Mouse (Mus musculus) limb, embryonic 11.5 days (tissue): Measurements from ENCODE around the gene Tcf20. TPM values are rescaled to one million over a fixed set of nuclear protein-coding genes. Genes with fewer than 3 reads are reported as not detected.

ENCODE experiments used
- ATAC-seq: fragments of 200-750 bp; cut with Nextera tagmentation; 2 replicates; pipeline ENCODE4 v1.8.0; 2017; ENCODE audit warnings: low read depth; ENCODE audit not compliant: insufficient number of reproducible peaks, low FRiP score, low TSS enrichment
- DNase-seq: peaks from one replicate; pipeline ENCODE4 v3.0.0-alpha.2; 2015; ENCODE audit warnings: low spot score
- H3K27ac ChIP-seq: fragments of 300-500 bp; sonication (generic); replicated peaks from 2 replicates; pipeline ENCODE4 v1.5.1; 2014; ENCODE audit warnings: low read depth, mild to moderate bottlenecking, low read length
- H3K27me3 ChIP-seq: fragments of 300-500 bp; sonication (generic); 2 replicates; pipeline ENCODE4 v1.6.1; 2014; ENCODE audit warnings: mild to moderate bottlenecking, low read length, mixed read lengths; ENCODE audit not compliant: control insufficient read depth, insufficient read depth
- H3K36me3 ChIP-seq: fragments of 300-500 bp; sonication (generic); 2 replicates; pipeline ENCODE4 v1.6.1; 2014; ENCODE audit warnings: mild to moderate bottlenecking, low read length, moderate library complexity, mixed read lengths; ENCODE audit not compliant: control insufficient read depth, insufficient read depth
- H3K4me1 ChIP-seq: fragments of 300-500 bp; sonication (generic); 2 replicates; pipeline ENCODE4 v1.6.1; 2014; ENCODE audit warnings: low read length, mixed read lengths; ENCODE audit not compliant: control insufficient read depth, insufficient read depth
- H3K4me2 ChIP-seq: fragments of 300-500 bp; sonication (generic); 2 replicates; pipeline ENCODE4 v1.6.1; 2014; ENCODE audit warnings: low read depth, mild to moderate bottlenecking, moderate library complexity; ENCODE audit not compliant: severe bottlenecking
- H3K4me3 ChIP-seq: fragments of 300-500 bp; sonication (generic); 2 replicates; pipeline ENCODE4 v1.5.1; 2014; ENCODE audit warnings: low read depth, low read length
- H3K9ac ChIP-seq: fragments of 300-500 bp; sonication (generic); 2 replicates; pipeline ENCODE4 v1.6.1; 2014; ENCODE audit warnings: mild to moderate bottlenecking, low read length
- H3K9me3 ChIP-seq: fragments of 300-500 bp; sonication (generic); 2 replicates; pipeline ENCODE4 v1.6.1; 2016; ENCODE audit warnings: low read length; ENCODE audit not compliant: control insufficient read depth
- WGBS: fragments of 180-500 bp; shearing (Covaris S2); extraction: QIAGEN DNeasy Blood & Tissue Kit; methylation state at CpG from one replicate; pipeline ENCODE4 v1.1.7; 2014; 5-methylcytosine and 5-hydroxymethylcytosine counted together
- polyA plus RNA-seq: library from polyadenylated mRNA; unstranded; fragments of >200 nt; fragmentation: Nextera tagmentation; extraction: Ambion mirVana; gene quantifications from 2 replicates; pipeline ENCODE4 v1.2.1, GENCODE M21; 2014

Gene Tcf20
- polyA plus RNA-seq, 1 experiment from 2014 or later: 12.3 TPM

GRCm38 (mm10) chr15:82984574-82984973 is 3.1 kb downstream of the Tcf20 start:
- no peaks in the 10 kb centered on the region for H3K36me3 ChIP-seq
- DNase-seq: no peak
- H3K9ac ChIP-seq: no peak overlapping the region
- ATAC-seq: no peak
- no peak overlapping the region for H3K4me3 ChIP-seq
- no peak overlapping the region; the same call in 1 of the 2 replicates for H3K27ac ChIP-seq
- H3K4me1 ChIP-seq: peaks cover 48% of the 10 kb centered on the region
- peaks cover 10% of the 10 kb centered on the region for H3K27me3 ChIP-seq
- 53% methylated on average over 7 of the region's 7 CpGs for WGBS
- no peak overlapping the region for H3K4me2 ChIP-seq
- H3K9me3 ChIP-seq: no peaks in the 10 kb centered on the region

- Histone ChIP-seq H3K4me3 (no peak overlapping the region), H3K27ac (peak overlapping the region; percentile 91), H3K9me3 (no peaks in the 10 kb centered on the region), H3K27me3 (peaks cover 10% of the 10 kb centered on the region), H3K36me3 (no peaks in the 10 kb centered on the region), H3K4me1 (peaks cover 47% of the 10 kb centered on the region), H3K9ac (no peak overlapping the region), H3K4me2 (peak overlapping the region; percentile 31; the same call in 1 of the 2 replicates)
- no peak for DNase-seq
- ATAC-seq: no peak
- 9% methylated on average over 4 of the region's 4 CpGs for WGBS
These were observed 3.6 kb downstream of the Tcf20 start for GRCm38 (mm10) chr15:82984097-82984496.

- peak; percentile 60 for ATAC-seq
- peak; percentile 76 for DNase-seq
- H3K9ac ChIP-seq: peak overlapping the region; percentile 32; the same call in 1 of the 2 replicates
- H3K4me1 ChIP-seq: peaks cover 50% of the 10 kb centered on the region
- H3K4me2 ChIP-seq: peak overlapping the region; percentile 31
- no peaks in the 10 kb centered on the region for H3K9me3 ChIP-seq
- 4% methylated on average over 9 of the region's 9 CpGs for WGBS
- H3K4me3 ChIP-seq: no peak overlapping the region
- H3K27me3 ChIP-seq: peaks cover 10% of the 10 kb centered on the region
- peak overlapping the region; percentile 91 for H3K27ac ChIP-seq
- H3K36me3 ChIP-seq: no peaks in the 10 kb centered on the region
These were observed 4.2 kb downstream of the Tcf20 start for GRCm38 (mm10) chr15:82983416-82984026.

GRCm38 (mm10) chr15:82982724-82983415 is 4.8 kb downstream of the Tcf20 start:
- Histone ChIP-seq H3K4me1 (peaks cover 51% of the 10 kb centered on the region), H3K9ac (peak overlapping the region; percentile 32), H3K4me3 (no peak overlapping the region), H3K27me3 (peaks cover 10% of the 10 kb centered on the region), H3K36me3 (no peaks in the 10 kb centered on the region), H3K4me2 (peak overlapping the region; percentile 31), H3K27ac (peak overlapping the region; percentile 91), H3K9me3 (no peaks in the 10 kb centered on the region)
- ATAC-seq (peak; percentile 50), DNase-seq (peak; percentile 79)
- WGBS: 4% methylated on average over 18 of the region's 18 CpGs

GRCm38 (mm10) chr15:82981676-82982520 is 5.8 kb downstream of the Tcf20 start:
- WGBS: 26% methylated on average over 15 of the region's 15 CpGs
- H3K4me1 ChIP-seq: peaks cover 46% of the 10 kb centered on the region
- no peak overlapping the region for H3K9ac ChIP-seq
- H3K27ac ChIP-seq: 0 out of 2 replicates have a peak overlapping the region, but pooled peaks have one; percentile 52
- H3K4me3 ChIP-seq: no peak overlapping the region
- H3K36me3 ChIP-seq: no peaks in the 10 kb centered on the region
- ATAC-seq (no peak), DNase-seq (peak; percentile 58)
- H3K4me2 ChIP-seq: no peak overlapping the region; the same call in 1 of the 2 replicates
- H3K9me3 ChIP-seq: no peaks in the 10 kb centered on the region
- peaks cover 9% of the 10 kb centered on the region for H3K27me3 ChIP-seq

- Histone ChIP-seq H3K27me3 (no peaks in the 10 kb centered on the region), H3K9ac (no peak overlapping the region), H3K36me3 (no peaks in the 10 kb centered on the region), H3K27ac (no peak overlapping the region), H3K4me2 (no peak overlapping the region), H3K4me3 (no peak overlapping the region), H3K9me3 (no peaks in the 10 kb centered on the region), H3K4me1 (peaks cover 39% of the 10 kb centered on the region)
- no peak for DNase-seq
- ATAC-seq: no peak
- WGBS: 94% methylated on average over 1 of the region's 1 CpGs
These were observed 8.1 kb downstream of the Tcf20 start for GRCm38 (mm10) chr15:82979531-82979930.

- peaks cover 14% of the 10 kb centered on the region for H3K4me1 ChIP-seq
- H3K9me3 ChIP-seq: no peaks in the 10 kb centered on the region
- no peak for ATAC-seq
- 83% methylated on average over 1 of the region's 1 CpGs for WGBS
- no peaks in the 10 kb centered on the region for H3K27me3 ChIP-seq
- H3K4me2 ChIP-seq: no peak overlapping the region
- no peak overlapping the region for H3K27ac ChIP-seq
- H3K9ac ChIP-seq: no peak overlapping the region
- DNase-seq: no peak
- no peaks in the 10 kb centered on the region for H3K36me3 ChIP-seq
- no peak overlapping the region for H3K4me3 ChIP-seq
These were observed 13.2 kb downstream of the Tcf20 start for GRCm38 (mm10) chr15:82974471-82974870.

GRCm38 (mm10) chr15:82969206-82969721 is 18.4 kb downstream of the Tcf20 start:
- no peaks in the 10 kb centered on the region for H3K9me3 ChIP-seq
- H3K27ac ChIP-seq: peak overlapping the region; percentile 49
- no peak overlapping the region for H3K4me3 ChIP-seq
- 17% methylated on average over 6 of the region's 6 CpGs for WGBS
- peaks cover 25% of the 10 kb centered on the region for H3K4me1 ChIP-seq
- ATAC-seq (no peak), DNase-seq (no peak)
- 0 out of 2 replicates have a peak overlapping the region, but pooled peaks have one; percentile 18 for H3K9ac ChIP-seq
- 0 out of 2 replicates have a peak, but pooled peaks cover 3% of the 10 kb centered on the region for H3K27me3 ChIP-seq
- no peaks in the 10 kb centered on the region for H3K36me3 ChIP-seq
- peak overlapping the region; percentile 40 for H3K4me2 ChIP-seq
